Mouse (Mus musculus) heart, embryonic 11.5 days (tissue): ENCODE measurements around the gene Mks1. TPM values are rescaled to one million over a fixed set of nuclear protein-coding genes. Genes with fewer than 3 reads are reported as not detected.

ENCODE experiments used
- ATAC-seq: fragments of 200-750 bp; cut with Nextera tagmentation; replicated peaks from 2 replicates; pipeline ENCODE4 v1.8.0; 2017; ENCODE audit warnings: moderate library complexity; ENCODE audit not compliant: insufficient number of reproducible peaks, low FRiP score, low TSS enrichment
- H3K27ac ChIP-seq: fragments of 300-500 bp; sonication (generic); 2 replicates; pipeline ENCODE4 v1.5.1; 2014; ENCODE audit warnings: mild to moderate bottlenecking, low read depth, low read length
- H3K27me3 ChIP-seq: fragments of 300-500 bp; sonication (generic); 2 replicates; pipeline ENCODE4 v1.6.1; 2014; ENCODE audit warnings: mild to moderate bottlenecking, low read length, mixed read lengths; ENCODE audit not compliant: control insufficient read depth, insufficient read depth
- H3K36me3 ChIP-seq: fragments of 300-500 bp; sonication (generic); 2 replicates; pipeline ENCODE4 v1.6.1; 2014; ENCODE audit warnings: mild to moderate bottlenecking, low read length, moderate library complexity, mixed read lengths; ENCODE audit not compliant: control insufficient read depth, insufficient read depth
- H3K4me1 ChIP-seq: fragments of 300-500 bp; sonication (generic); 2 replicates; pipeline ENCODE4 v1.6.1; 2014; ENCODE audit warnings: low read length; ENCODE audit not compliant: control insufficient read depth, insufficient read depth
- H3K4me2 ChIP-seq: fragments of 300-500 bp; sonication (generic); 2 replicates; pipeline ENCODE4 v1.6.1; 2014; ENCODE audit warnings: mild to moderate bottlenecking, moderate library complexity
- H3K4me3 ChIP-seq: fragments of 300-500 bp; sonication (generic); 2 replicates; pipeline ENCODE4 v1.5.1; 2014; ENCODE audit warnings: low read depth, low read length
- H3K9ac ChIP-seq: fragments of 300-500 bp; sonication (generic); 2 replicates; pipeline ENCODE4 v1.6.1; 2014; ENCODE audit warnings: mild to moderate bottlenecking, low read depth, low read length, moderate library complexity
- H3K9me3 ChIP-seq: fragments of 300-500 bp; sonication (generic); replicated peaks from 2 replicates; pipeline ENCODE4 v1.6.1; 2016; ENCODE audit warnings: low read length; ENCODE audit not compliant: control insufficient read depth
- WGBS: fragments of 180-500 bp; shearing (Covaris S2); extraction: QIAGEN DNeasy Blood & Tissue Kit; methylation state at CpG from one replicate; pipeline ENCODE4 v1.1.7; 2014; ENCODE audit not compliant: insufficient replicate concordance; 5-methylcytosine and 5-hydroxymethylcytosine counted together
- polyA plus RNA-seq: library from polyadenylated mRNA; unstranded; fragments of >200 nt; fragmentation: Nextera tagmentation; extraction: Ambion mirVana; gene quantifications from 2 replicates; pipeline ENCODE4 v1.2.1, GENCODE M21; 2014

Mks1 gene
- polyA plus RNA-seq, result 5.9 and 6.1 TPM in 2 replicates

DNA sequence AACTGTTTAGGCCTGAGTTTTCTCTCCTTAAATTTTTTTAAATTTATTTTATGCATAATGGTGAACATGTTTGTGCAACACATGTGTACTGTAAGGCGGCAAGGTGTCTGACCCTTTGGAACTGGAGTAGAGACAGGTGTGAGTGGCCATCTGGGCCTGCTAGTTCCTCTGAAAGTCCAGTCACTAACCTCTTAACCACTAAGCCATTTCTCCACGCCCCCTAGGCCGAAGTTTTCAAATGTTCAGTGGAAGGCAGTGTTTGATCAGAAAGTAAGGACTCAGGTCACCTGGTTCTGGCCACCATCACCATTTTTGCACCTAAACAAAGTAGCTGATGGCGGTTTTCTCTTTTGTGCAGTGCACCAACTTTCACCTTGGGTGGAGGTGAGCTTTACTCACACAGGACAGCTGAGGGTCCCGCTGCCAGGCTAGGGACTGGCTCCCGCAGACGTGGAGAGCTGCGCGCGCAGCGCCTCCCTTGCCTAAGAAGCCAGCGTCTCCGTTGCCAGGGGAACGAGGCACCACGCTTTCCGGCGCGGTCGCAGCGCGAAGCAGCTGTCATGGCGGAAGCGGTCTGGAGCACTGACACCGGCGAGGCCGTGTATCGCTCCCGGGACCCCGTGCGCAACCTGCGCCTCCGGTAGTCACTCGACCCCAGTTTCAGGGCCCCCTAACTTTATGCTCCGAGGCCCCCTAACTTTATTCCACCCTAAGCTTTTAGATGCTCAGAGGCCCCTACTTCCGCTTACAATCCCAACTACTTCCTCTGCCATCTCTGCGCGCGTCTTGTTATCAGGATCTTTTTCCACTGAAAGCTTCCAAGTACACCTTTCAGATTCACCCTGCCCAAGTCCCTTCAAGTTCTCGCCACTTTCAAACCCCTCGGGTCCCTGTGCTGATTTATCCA lies at the start of gene Mks1:
Gene Mks1, plus strand, starts transcription at position 526 of the 907 bp plus-strand sequence.
- ATAC-seq, result peak; percentile 83; the same call in 1 of the 2 replicates
- WGBS, result 5% methylated on average over 40 of the region's 40 CpGs
- H3K4me1 ChIP-seq, result peaks cover 4% of the 10 kb centered on the region; the same call in 1 of the 2 replicates
- H3K4me2 ChIP-seq, result peak within 1 kb of the TSS; percentile 79
- H3K36me3 ChIP-seq, result no peaks in the 10 kb centered on the region
- H3K9me3 ChIP-seq, result no peaks in the 10 kb centered on the region
- no peaks in the 10 kb centered on the region for H3K27me3 ChIP-seq
- H3K9ac ChIP-seq, result peak within 1 kb of the TSS; percentile 74
- peak within 1 kb of the TSS; percentile 35; the same call in 1 of the 2 replicates for H3K27ac ChIP-seq
- H3K4me3 ChIP-seq, result peak within 1 kb of the TSS; percentile 63

- no peak overlapping the region for H3K4me3 ChIP-seq
- no peaks in the 10 kb centered on the region for H3K36me3 ChIP-seq
- no peak overlapping the region for H3K9ac ChIP-seq
- ATAC-seq, result no peak
- H3K4me2 ChIP-seq, result no peak overlapping the region
- no peaks in the 10 kb centered on the region for H3K9me3 ChIP-seq
- H3K27ac ChIP-seq, result no peak overlapping the region
- no peaks in the 10 kb centered on the region for H3K4me1 ChIP-seq
- WGBS, result 54% methylated on average over 1 of the region's 1 CpGs
- peaks cover 8% of the 10 kb centered on the region; the same call in 1 of the 2 replicates for H3K27me3 ChIP-seq
These were observed 47.6 kb upstream of the Mks1 start for GRCm38 (mm10) chr11:87805448-87805847.

GRCm38 (mm10) chr11:87807433-87807832 lies 45.6 kb upstream of the Mks1 start:
- H3K27ac ChIP-seq, result no peak overlapping the region
- H3K4me3 ChIP-seq, result no peak overlapping the region
- no peaks in the 10 kb centered on the region for H3K36me3 ChIP-seq
- no peak overlapping the region for H3K9ac ChIP-seq
- no peak for ATAC-seq
- H3K9me3 ChIP-seq, result no peaks in the 10 kb centered on the region
- H3K4me2 ChIP-seq, result no peak overlapping the region
- peaks cover 5% of the 10 kb centered on the region; the same call in 1 of the 2 replicates for H3K27me3 ChIP-seq
- no peaks in the 10 kb centered on the region for H3K4me1 ChIP-seq
- 73% methylated on average over 6 of the region's 6 CpGs for WGBS

DNA sequence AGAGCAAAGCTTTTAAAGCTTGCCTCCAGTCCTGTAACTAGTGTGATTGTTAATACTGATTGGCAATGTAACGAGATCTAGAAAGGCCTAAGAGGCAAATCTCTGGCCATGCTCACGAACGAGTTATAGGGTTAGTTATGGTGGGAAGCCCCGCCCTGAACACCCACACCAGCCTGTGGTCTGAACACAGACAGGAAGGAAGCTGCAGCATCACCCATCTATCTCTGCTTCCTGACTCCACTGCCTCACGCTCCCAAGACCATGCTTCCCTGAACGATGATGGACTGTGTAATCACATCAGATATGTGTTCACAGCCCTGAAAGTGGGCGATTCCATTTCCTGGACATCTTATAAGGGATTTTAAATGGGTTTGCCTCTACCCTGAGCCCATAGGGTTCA lies 44.8 kb upstream of the Mks1 start:
- no peak overlapping the region for H3K4me2 ChIP-seq
- no peak overlapping the region for H3K9ac ChIP-seq
- H3K4me3 ChIP-seq, result no peak overlapping the region
- 68% methylated on average over 7 of the region's 7 CpGs for WGBS
- H3K36me3 ChIP-seq, result no peaks in the 10 kb centered on the region
- ATAC-seq, result no peak
- no peaks in the 10 kb centered on the region for H3K4me1 ChIP-seq
- H3K9me3 ChIP-seq, result no peaks in the 10 kb centered on the region
- no peak overlapping the region for H3K27ac ChIP-seq
- H3K27me3 ChIP-seq, result peaks cover 5% of the 10 kb centered on the region; the same call in 1 of the 2 replicates

DNA sequence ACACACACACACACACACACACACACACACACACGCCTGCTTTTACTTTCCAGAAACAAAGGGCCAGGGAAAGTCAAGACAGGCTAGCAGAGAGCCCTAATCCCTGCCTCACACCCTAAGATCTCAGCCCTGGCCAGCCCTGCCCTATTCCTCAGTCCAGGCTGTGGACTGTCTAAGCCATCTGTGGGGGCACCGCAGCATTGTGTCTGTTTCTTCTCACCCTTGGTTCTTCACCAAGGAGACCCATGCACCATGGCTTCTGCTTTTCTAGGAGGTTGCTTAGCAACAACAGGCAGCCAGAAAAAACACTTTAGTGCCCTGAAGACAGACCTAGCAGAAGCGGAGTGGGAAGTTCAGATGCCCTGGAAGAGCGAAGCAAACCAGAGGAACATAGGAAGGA lies 41.6 kb upstream of the Mks1 start:
- 50% methylated on average over 4 of the region's 4 CpGs for WGBS
- Histone ChIP-seq H3K9me3 (no peaks in the 10 kb centered on the region), H3K4me3 (no peak overlapping the region), H3K36me3 (no peaks in the 10 kb centered on the region), H3K27me3 (peaks cover 8% of the 10 kb centered on the region), H3K27ac (no peak overlapping the region), H3K4me1 (no peaks in the 10 kb centered on the region), H3K9ac (no peak overlapping the region), H3K4me2 (no peak overlapping the region)
- no peak for ATAC-seq

DNA sequence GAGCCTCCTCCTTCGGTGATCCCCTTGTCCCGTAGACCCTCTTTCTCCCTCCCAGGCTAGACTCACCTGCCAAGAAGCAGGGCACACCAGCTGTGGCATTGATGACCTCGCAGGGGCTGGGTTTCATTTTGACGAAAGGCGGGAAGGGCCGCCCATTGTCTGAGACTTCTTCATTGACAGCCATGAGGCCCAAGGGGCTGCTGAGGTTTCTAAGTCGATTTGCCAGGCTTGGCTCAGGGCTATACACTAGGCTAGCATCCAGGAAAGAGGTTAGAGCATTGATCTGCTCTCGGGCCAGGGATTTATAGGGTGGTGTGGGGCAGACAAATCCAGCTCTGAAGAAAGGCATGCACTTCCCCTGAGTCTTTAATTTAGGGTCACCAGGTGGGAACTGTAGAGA lies 38.2 kb upstream of the Mks1 start:
- Histone ChIP-seq H3K9me3 (no peaks in the 10 kb centered on the region), H3K27me3 (peaks cover 23% of the 10 kb centered on the region), H3K27ac (no peak overlapping the region), H3K4me3 (no peak overlapping the region), H3K4me1 (0 out of 2 replicates have a peak, but pooled peaks cover 3% of the 10 kb centered on the region), H3K9ac (no peak overlapping the region), H3K4me2 (no peak overlapping the region), H3K36me3 (no peaks in the 10 kb centered on the region)
- 71% methylated on average over 8 of the region's 8 CpGs for WGBS
- ATAC-seq, result no peak

DNA sequence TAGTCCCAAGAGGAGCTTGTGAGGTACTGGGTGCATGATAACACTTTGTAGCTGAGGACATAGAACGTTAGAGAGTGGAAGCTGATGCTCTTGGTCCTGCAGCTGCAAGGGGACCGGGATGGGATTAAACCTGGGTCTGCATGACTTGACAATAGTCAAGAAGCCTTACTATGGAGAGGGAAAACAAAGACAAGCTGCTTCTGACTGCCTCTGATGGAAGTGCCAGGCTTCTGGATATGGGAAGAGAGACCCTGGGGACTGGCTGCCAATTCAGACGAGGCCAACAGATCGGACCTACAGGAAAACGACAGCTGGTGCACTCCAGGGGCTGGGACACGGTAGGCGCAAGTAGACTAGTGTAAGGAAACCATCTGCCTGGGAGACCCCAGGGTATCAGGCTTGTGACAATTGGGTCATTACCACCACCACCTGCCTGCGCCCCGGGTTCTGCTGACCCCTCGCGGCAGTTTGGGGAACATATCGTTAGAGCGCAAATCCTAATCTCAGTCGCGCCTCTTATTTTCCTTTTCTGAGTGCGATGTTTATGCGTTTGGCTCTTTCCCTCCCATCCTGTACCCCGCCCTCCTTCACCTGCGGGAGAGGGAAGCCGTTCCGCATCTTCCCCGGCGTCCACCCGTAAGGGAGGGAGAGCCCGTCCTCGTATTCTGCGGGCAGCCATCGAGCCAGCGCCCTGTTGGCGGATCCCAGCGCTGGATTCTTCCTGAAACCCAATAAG lies 36.1 kb upstream of the Mks1 start:
- Histone ChIP-seq H3K9ac (peak overlapping the region; percentile 40; the same call in 1 of the 2 replicates), H3K27ac (no peak overlapping the region), H3K36me3 (no peaks in the 10 kb centered on the region), H3K9me3 (no peaks in the 10 kb centered on the region), H3K27me3 (peaks cover 21% of the 10 kb centered on the region), H3K4me3 (peak overlapping the region; percentile 44), H3K4me2 (peak overlapping the region; percentile 76), H3K4me1 (0 out of 2 replicates have a peak, but pooled peaks cover 3% of the 10 kb centered on the region)
- 3% methylated on average over 29 of the region's 31 CpGs for WGBS
- ATAC-seq, result no peak

GRCm38 (mm10) chr11:87817443-87817773 lies 35.6 kb upstream of the Mks1 start:
- no peak for ATAC-seq
- Histone ChIP-seq H3K36me3 (no peaks in the 10 kb centered on the region), H3K9me3 (no peaks in the 10 kb centered on the region), H3K4me2 (peak overlapping the region; percentile 76), H3K4me3 (peak overlapping the region; percentile 44), H3K27me3 (peaks cover 21% of the 10 kb centered on the region), H3K27ac (no peak overlapping the region), H3K4me1 (0 out of 2 replicates have a peak, but pooled peaks cover 3% of the 10 kb centered on the region), H3K9ac (peak overlapping the region; percentile 40; the same call in 1 of the 2 replicates)
- 23% methylated on average over 4 of the region's 4 CpGs for WGBS
